Comparison of ENCODE assay signal across 9 mouse cellular contexts in genomic region chr11:105293901-105294494, GRCm38 (mm10). TPM values are rescaled to one million over a fixed set of nuclear protein-coding genes. Genes with fewer than 3 reads are reported as not detected.
DNase-seq lines count a peak whose midpoint lies in the region; ATAC-seq and TF ChIP-seq lines count a peak whose summit lies in the region.
"Had no signal": no experiment of that assay in that cellular context is flagged by ENCODE, and none has a peak within 500 bp of the region (broad histone marks: within the 10 kb centered on the region; RNA-seq: fewer than 3 reads in every experiment).

No protein-coding gene starts in this region.

- 13% methylated on average over 9 of the region's 9 CpGs for WGBS in lung, embryonic 16.5 days
- 8% methylated on average over 9 of the region's 9 CpGs for WGBS in heart, embryonic 10.5 days
- 2% methylated on average over 9 of the region's 9 CpGs for WGBS in limb, embryonic 11.5 days
- WGBS in stomach, postnatal 0 days: 39% methylated on average over 9 of the region's 9 CpGs

- H3K4me3 ChIP-seq in lung, embryonic 16.5 days (ENCODE audit: low read length): peak overlapping the region; percentile 73
- peak overlapping the region; percentile 77 for H3K4me3 ChIP-seq in heart, embryonic 10.5 days
- H3K4me3 ChIP-seq in limb, embryonic 11.5 days (ENCODE audit: low read depth, low read length): peak overlapping the region; percentile 78
- H3K4me3 ChIP-seq in stomach, postnatal 0 days (ENCODE audit: low read depth, low read length): peak overlapping the region; percentile 55

- H3K27ac ChIP-seq in lung, embryonic 16.5 days (ENCODE audit: low read length): peak overlapping the region; percentile 95
- peak overlapping the region; percentile 93 for H3K27ac ChIP-seq in heart, embryonic 10.5 days
- H3K27ac ChIP-seq in limb, embryonic 11.5 days (replicated peaks; ENCODE audit: low read depth, low read length): peak overlapping the region; percentile 97
- peak overlapping the region; percentile 71 for H3K27ac ChIP-seq in stomach, postnatal 0 days (replicated peaks)

- no peaks in the 10 kb centered on the region for H3K9me3 ChIP-seq in lung, embryonic 16.5 days (ENCODE audit: control insufficient read depth, low read length)
- H3K9me3 ChIP-seq in heart, embryonic 10.5 days: no peaks in the 10 kb centered on the region
- no peaks in the 10 kb centered on the region for H3K9me3 ChIP-seq in limb, embryonic 11.5 days (ENCODE audit: control insufficient read depth, low read length)
- no peaks in the 10 kb centered on the region for H3K9me3 ChIP-seq in stomach, postnatal 0 days (ENCODE audit: control insufficient read depth, low read length)

- H3K9ac ChIP-seq in lung, embryonic 16.5 days (ENCODE audit: low read length): peak overlapping the region; percentile 80
- H3K9ac ChIP-seq in limb, embryonic 11.5 days (ENCODE audit: low read length): peak overlapping the region; percentile 96
- peak overlapping the region; percentile 48; the same call in 1 of the 2 replicates for H3K9ac ChIP-seq in stomach, postnatal 0 days (ENCODE audit: low read length)

- TF ChIP-seq EP300 in stomach, postnatal 0 days (optimal IDR thresholded peaks at IDR 0.05): no peak

- H3K36me3 ChIP-seq in lung, embryonic 16.5 days (ENCODE audit: control insufficient read depth, insufficient read depth, low read length): 0 out of 2 replicates have a peak, but pooled peaks cover 2% of the 10 kb centered on the region
- H3K36me3 ChIP-seq in heart, embryonic 10.5 days: peaks cover 19% of the 10 kb centered on the region
- no peaks in the 10 kb centered on the region; the same call in 1 of the 2 replicates for H3K36me3 ChIP-seq in limb, embryonic 11.5 days (ENCODE audit: control insufficient read depth, insufficient read depth, low read length)
- no peaks in the 10 kb centered on the region for H3K36me3 ChIP-seq in stomach, postnatal 0 days (ENCODE audit: control insufficient read depth, insufficient read depth, low read length)

- no peak for DNase-seq in lung, postnatal 10 days
- no peak for DNase-seq in heart, embryonic 10.5 days (ENCODE audit: low spot score)
- peak; percentile 49 for DNase-seq in limb, embryonic 11.5 days (ENCODE audit: low spot score)
- peak; percentile 20 for DNase-seq in stomach, postnatal 0 days (ENCODE audit: low spot score)
- no peak for DNase-seq in B cell, adult 2 months
- DNase-seq in urinary bladder, postnatal 25 days (ENCODE audit: low spot score): no peak
- DNase-seq in layer of hippocampus, postnatal 25 days (ENCODE audit: extremely low spot score in 1 of 2, low spot score in 1 of 2): no peak

- no peak for TF ChIP-seq CTCF in stomach, postnatal 0 days (IDR thresholded peaks at IDR 0.05; ENCODE audit: low read depth)

- H3K4me2 ChIP-seq in lung, embryonic 16.5 days (ENCODE audit: low read depth, low read length): peak overlapping the region; percentile 77
- peak overlapping the region; percentile 67 for H3K4me2 ChIP-seq in limb, embryonic 11.5 days (ENCODE audit: low read depth, severe bottlenecking)
- peak overlapping the region; percentile 68 for H3K4me2 ChIP-seq in stomach, postnatal 0 days (replicated peaks; ENCODE audit: low read depth)

- H3K27me3 ChIP-seq in lung, embryonic 16.5 days (ENCODE audit: control insufficient read depth, insufficient read depth, low read depth, low read length): no peaks in the 10 kb centered on the region
- H3K27me3 ChIP-seq in heart, embryonic 10.5 days (ENCODE audit: insufficient read depth, poor library complexity, severe bottlenecking): peaks cover 6% of the 10 kb centered on the region; the same call in 1 of the 2 replicates
- H3K27me3 ChIP-seq in limb, embryonic 11.5 days (ENCODE audit: control insufficient read depth, insufficient read depth, low read length): no peaks in the 10 kb centered on the region
- H3K27me3 ChIP-seq in stomach, postnatal 0 days (ENCODE audit: control insufficient read depth, insufficient read depth, low read length): no peaks in the 10 kb centered on the region

- ATAC-seq in lung, embryonic 16.5 days (ENCODE audit: low read depth): no peak
- no peak for ATAC-seq in limb, embryonic 11.5 days (ENCODE audit: insufficient number of reproducible peaks, low FRiP score, low TSS enrichment, low read depth)
- no peak for ATAC-seq in stomach, postnatal 0 days (ENCODE audit: low FRiP score, low TSS enrichment)

- peaks cover 39% of the 10 kb centered on the region for H3K4me1 ChIP-seq in lung, embryonic 16.5 days (replicated peaks; ENCODE audit: control insufficient read depth, insufficient read depth, low read length)
- peaks cover 54% of the 10 kb centered on the region for H3K4me1 ChIP-seq in heart, embryonic 10.5 days
- H3K4me1 ChIP-seq in limb, embryonic 11.5 days (ENCODE audit: control insufficient read depth, insufficient read depth, low read length): peaks cover 19% of the 10 kb centered on the region
- H3K4me1 ChIP-seq in stomach, postnatal 0 days (replicated peaks; ENCODE audit: control insufficient read depth, insufficient read depth): peaks cover 2% of the 10 kb centered on the region; the same call in 1 of the 2 replicates

RNA-seq across cellular contexts. Expression of gene Mrc2, which starts 1.6 kb away (rescaled TPM):
- 31.0 and 31.9 TPM in 2 replicates for polyA plus RNA-seq in lung, embryonic 16.5 days (2015; fragmentation: Nextera tagmentation; extraction: Ambion mirVana)
- 10.0 and 14.3 TPM in 2 replicates for polyA plus RNA-seq in heart, embryonic 10.5 days (2016; fragmentation: Nextera tagmentation; extraction: Ambion mirVana)
- polyA plus RNA-seq in limb, embryonic 11.5 days (2014; fragmentation: Nextera tagmentation; extraction: Ambion mirVana): 14.6 and 14.7 TPM in 2 replicates
- 2.9 and 3.7 TPM in 2 replicates for polyA plus RNA-seq in stomach, postnatal 0 days (2015; fragmentation: Nextera tagmentation; extraction: Ambion mirVana)
- 1 to 10 TPM; 3.7 to 5.0 TPM for total RNA-seq in layer of hippocampus, postnatal 25 days (2021)
- total RNA-seq: hematopoietic stem cell, adult 5-6 weeks had no signal

Comparison
In these comparisons a context has a peak if more than half of its experiments do, and no peak if none do; other contexts are left out.
1. DNase-seq: peak in limb, embryonic 11.5 days (single experiment) and stomach, postnatal 0 days (single experiment); none in lung, postnatal 10 days (single experiment), heart, embryonic 10.5 days (single experiment), B cell, adult 2 months (0 of 2), urinary bladder, postnatal 25 days (single experiment) and layer of hippocampus, postnatal 25 days (0 of 2).
2. Peak in every context shown above with its lines, with median percentiles within 50 percentile points of each other: H3K27ac ChIP-seq, H3K4me2 ChIP-seq, H3K4me3 ChIP-seq and H3K9ac ChIP-seq.